Mouse (Mus musculus) heart, adult 2 months (tissue): ENCODE data around the gene Stt3a.

Experiments used
- CTCF ChIP-seq: fragments of 200-600 bp; IDR thresholded peaks from 2 replicates; pipeline ENCODE4 v1.8.1; 2022; ENCODE audit warnings: antibody characterized with exemption, mild to moderate bottlenecking, moderate library complexity
- EP300 ChIP-seq: fragments of 200-500 bp; IDR thresholded peaks from 2 replicates; pipeline ENCODE4 v1.6.1; 2011; ENCODE audit warnings: low read depth, low read length, control low read depth; ENCODE audit not compliant: insufficient read depth
- POLR2A ChIP-seq: fragments of 200-500 bp; IDR thresholded peaks from 2 replicates; pipeline ENCODE4 v1.6.1; 2011; ENCODE audit warnings: mild to moderate bottlenecking, low read depth, low read length, control low read depth; ENCODE audit not compliant: insufficient read depth

GRCm38 (mm10) chr9:36707304-36707703 lies 60.2 kb downstream of the Stt3a start:
- no peak for TF ChIP-seq CTCF
- TF ChIP-seq POLR2A = no peak
- TF ChIP-seq EP300 = no peak
